Mouse (Mus musculus) liver, postnatal 0 days (tissue): ENCODE measurements at regions not wholly inside any gene's neighbourhood (a gene's known extent, or its start where the extent isn't known, plus 50 kb on each side); places are given as distances from the start of the nearest gene placed in this dataset.

Experiments used
- ATAC-seq: fragments of 200-750 bp; cut with Nextera tagmentation; 2 replicates; pipeline ENCODE4 v1.8.0; 2017; ENCODE audit warnings: mild to moderate bottlenecking, moderate library complexity
- DNase-seq: peaks from one replicate; pipeline ENCODE4 v3.0.0-alpha.2; 2016
- H3K27ac ChIP-seq: fragments of 300-500 bp; sonication (generic); 2 replicates; pipeline ENCODE4 v1.5.1; 2014; ENCODE audit warnings: antibody characterized with exemption, moderate library complexity, mild to moderate bottlenecking, low read depth
- H3K27me3 ChIP-seq: fragments of 300-500 bp; sonication (generic); 2 replicates; pipeline ENCODE4 v1.6.1; 2014; ENCODE audit warnings: low read length, control low read depth, mixed read lengths; ENCODE audit not compliant: insufficient read depth
- H3K36me3 ChIP-seq: fragments of 300-500 bp; sonication (generic); replicated peaks from 2 replicates; pipeline ENCODE4 v1.6.1; 2014; ENCODE audit warnings: mild to moderate bottlenecking, control low read depth, low read length, moderate library complexity, mixed read lengths; ENCODE audit not compliant: insufficient read depth
- H3K4me1 ChIP-seq: fragments of 300-500 bp; sonication (generic); 2 replicates; pipeline ENCODE4 v1.6.1; 2014; ENCODE audit warnings: antibody characterized with exemption, mild to moderate bottlenecking, control low read depth; ENCODE audit not compliant: insufficient read depth
- H3K4me2 ChIP-seq: fragments of 300-500 bp; sonication (generic); 2 replicates; pipeline ENCODE4 v1.6.1; 2014; ENCODE audit warnings: low read depth, mild to moderate bottlenecking, low read length, moderate library complexity, mixed read lengths
- H3K4me3 ChIP-seq: fragments of 300-500 bp; sonication (generic); 2 replicates; pipeline ENCODE4 v1.5.1; 2014; ENCODE audit warnings: low read depth, low read length
- H3K9ac ChIP-seq: fragments of 300-500 bp; sonication (generic); replicated peaks from 2 replicates; pipeline ENCODE4 v1.6.1; 2014; ENCODE audit warnings: mild to moderate bottlenecking, moderate library complexity
- H3K9me3 ChIP-seq: fragments of 300-500 bp; sonication (generic); 2 replicates; pipeline ENCODE4 v1.6.1; 2016; ENCODE audit warnings: mild to moderate bottlenecking, control low read depth, low read length, mixed read lengths
- CTCF ChIP-seq: sonication (generic); IDR thresholded peaks from 2 replicates; pipeline ENCODE4 v1.5.1; 2016; ENCODE audit warnings: antibody characterized with exemption, low read depth
- EP300 ChIP-seq: IDR thresholded peaks from 2 replicates; pipeline ENCODE4 v1.6.1; 2016; ENCODE audit warnings: antibody characterized with exemption, low read depth, mild to moderate bottlenecking
- WGBS: fragments of 180-500 bp; shearing (Covaris S2); extraction: QIAGEN DNeasy Blood & Tissue Kit; methylation state at CpG from one replicate; pipeline ENCODE4 v1.1.7; 2014; ENCODE audit not compliant: insufficient replicate concordance; 5-methylcytosine and 5-hydroxymethylcytosine counted together

- no peak overlapping the region for H3K27ac ChIP-seq
- DNase-seq (no peak), ATAC-seq (no peak)
- TF ChIP-seq CTCF (no peak), EP300 (no peak)
- no peaks in the 10 kb centered on the region for H3K4me1 ChIP-seq
- H3K9ac ChIP-seq, result no peak overlapping the region
- H3K36me3 ChIP-seq, result no peaks in the 10 kb centered on the region
- no peak overlapping the region for H3K4me3 ChIP-seq
- H3K27me3 ChIP-seq, result no peaks in the 10 kb centered on the region
- no peak overlapping the region for H3K4me2 ChIP-seq
- 70% methylated on average over 4 of the region's 4 CpGs for WGBS
- no peaks in the 10 kb centered on the region for H3K9me3 ChIP-seq
Measured at GRCm38 (mm10) chr14:71609698-71610301, 881.8 kb downstream of the Gm9195 start.

- ATAC-seq (no peak), DNase-seq (no peak)
- no peak overlapping the region for H3K4me3 ChIP-seq
- H3K27ac ChIP-seq, result no peak overlapping the region
- H3K36me3 ChIP-seq, result no peaks in the 10 kb centered on the region
- 70% methylated on average over 2 of the region's 2 CpGs for WGBS
- no peaks in the 10 kb centered on the region for H3K4me1 ChIP-seq
- H3K9me3 ChIP-seq, result no peaks in the 10 kb centered on the region; the same call in 1 of the 2 replicates
- H3K4me2 ChIP-seq, result no peak overlapping the region
- no peak overlapping the region for H3K9ac ChIP-seq
- no peak for TF ChIP-seq CTCF
- H3K27me3 ChIP-seq, result no peaks in the 10 kb centered on the region
Measured at GRCm38 (mm10) chr14:71603710-71604109, 887.9 kb downstream of the Gm9195 start.

- Histone ChIP-seq H3K4me2 (no peak overlapping the region), H3K9me3 (no peaks in the 10 kb centered on the region; the same call in 1 of the 2 replicates), H3K9ac (no peak overlapping the region), H3K4me3 (no peak overlapping the region), H3K4me1 (no peaks in the 10 kb centered on the region), H3K27me3 (no peaks in the 10 kb centered on the region), H3K36me3 (no peaks in the 10 kb centered on the region), H3K27ac (no peak overlapping the region)
- 57% methylated on average over 3 of the region's 3 CpGs for WGBS
- TF ChIP-seq CTCF (no peak), EP300 (no peak)
- DNase-seq (no peak), ATAC-seq (no peak)
Measured at GRCm38 (mm10) chr14:71597859-71598258, 893.8 kb downstream of the Gm9195 start.

- no peak overlapping the region for H3K27ac ChIP-seq
- WGBS, result 25% methylated on average over 1 of the region's 1 CpGs
- no peak for TF ChIP-seq CTCF
- TF ChIP-seq EP300, result no peak
Measured at GRCm38 (mm10) chr14:71588694-71589240, 902.9 kb downstream of the Gm9195 start.

GRCm38 (mm10) chr14:71588006-71588405, 903.6 kb downstream of the Gm9195 start:
- ATAC-seq (no peak), DNase-seq (no peak)
- no peak overlapping the region for H3K27ac ChIP-seq
- no peak overlapping the region for H3K9ac ChIP-seq
- no peaks in the 10 kb centered on the region for H3K9me3 ChIP-seq
- no peaks in the 10 kb centered on the region for H3K36me3 ChIP-seq
- no peaks in the 10 kb centered on the region for H3K27me3 ChIP-seq
- TF ChIP-seq CTCF (no peak), EP300 (no peak)
- no peak overlapping the region for H3K4me2 ChIP-seq
- H3K4me3 ChIP-seq, result no peak overlapping the region
- no peaks in the 10 kb centered on the region for H3K4me1 ChIP-seq

More at GRCm38 (mm10) chr14:71588694-71589240, 902.9 kb downstream of the Gm9195 start:
- Histone ChIP-seq H3K4me1 (no peaks in the 10 kb centered on the region), H3K9ac (no peak overlapping the region), H3K4me3 (no peak overlapping the region), H3K9me3 (no peaks in the 10 kb centered on the region), H3K36me3 (no peaks in the 10 kb centered on the region), H3K27me3 (no peaks in the 10 kb centered on the region), H3K4me2 (no peak overlapping the region)
- ATAC-seq (no peak), DNase-seq (no peak)

GRCm38 (mm10) chr14:71564816-71565215, 926.8 kb downstream of the Gm9195 start:
- ATAC-seq (no peak), DNase-seq (no peak)
- H3K27ac ChIP-seq, result no peak overlapping the region
- no peaks in the 10 kb centered on the region for H3K4me1 ChIP-seq
- no peak overlapping the region for H3K4me3 ChIP-seq
- no peaks in the 10 kb centered on the region for H3K36me3 ChIP-seq
- 58% methylated on average over 3 of the region's 3 CpGs for WGBS
- no peak overlapping the region for H3K9ac ChIP-seq
- TF ChIP-seq EP300 (no peak), CTCF (no peak)
- H3K27me3 ChIP-seq, result no peaks in the 10 kb centered on the region
- H3K9me3 ChIP-seq, result no peaks in the 10 kb centered on the region
- no peak overlapping the region for H3K4me2 ChIP-seq
